Mouse (Mus musculus): Measurements from ENCODE around the gene Gm49368. TPM values are rescaled to one million over a fixed set of nuclear protein-coding genes. Genes with fewer than 3 reads are reported as not detected.

The Gm49368 gene
- total and polyA plus RNA-seq, 3 experiments, result not detected

DNA sequence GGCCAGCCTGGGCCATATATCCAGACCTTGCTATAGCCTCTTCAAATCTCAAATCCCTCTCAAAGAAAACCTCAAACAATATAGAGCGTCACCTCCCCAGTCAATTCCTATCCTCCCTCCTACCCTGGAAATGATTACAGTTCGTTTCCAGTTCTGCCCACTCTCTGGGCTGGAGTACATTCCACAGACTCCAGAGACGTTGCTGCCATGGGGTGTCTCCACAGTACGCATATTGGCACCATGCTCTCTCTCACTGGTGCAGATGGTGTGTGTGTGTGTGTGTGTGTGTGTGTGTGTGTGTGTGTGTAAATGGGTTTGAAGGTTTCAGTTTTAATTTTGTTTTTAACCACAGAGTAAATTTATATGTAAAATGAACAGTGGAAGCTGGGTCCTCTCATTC, 42.8 kb downstream of the Gm49368 start (continued):
- TF ChIP-seq SIN3A (IDR thresholded peaks at IDR 0.05; ENCODE audit: low read length), result no peak
- TF ChIP-seq USF2 (IDR thresholded peaks at IDR 0.05; ENCODE audit: borderline replicate concordance in 1 of 2, insufficient read depth in 1 of 2, low read depth in 1 of 2, low read length in 2 of 2), result no peak
- no peak for TF ChIP-seq RAD21 (IDR thresholded peaks at IDR 0.05; ENCODE audit: low read depth, low read length)
- no peak for TF ChIP-seq CHD1 (IDR thresholded peaks at IDR 0.05; ENCODE audit: low read depth, low read length)

DNA sequence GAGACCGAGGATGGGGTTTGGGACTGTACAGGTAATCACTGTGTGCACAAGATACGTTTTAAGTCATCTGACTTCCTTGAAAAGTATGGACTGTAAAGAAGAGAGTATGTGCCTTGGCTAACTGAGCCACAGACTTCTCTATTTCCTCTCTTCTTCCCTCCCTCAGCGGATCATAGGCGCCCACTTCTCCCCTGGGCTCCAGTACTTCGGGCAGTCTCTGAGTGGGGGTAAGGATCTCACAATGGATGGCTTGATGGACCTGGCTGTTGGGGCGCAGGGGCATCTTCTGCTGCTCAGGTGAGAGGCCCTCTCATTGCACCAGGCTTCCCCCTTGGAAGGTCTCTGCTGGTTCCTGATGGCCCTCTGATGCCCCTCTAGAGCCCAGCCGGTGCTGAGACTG, 45.0 kb downstream of the Gm49368 start:
- H3K9ac ChIP-seq (ENCODE audit: control insufficient read depth, low read depth, low read length, poor library complexity, severe bottlenecking), result no peak overlapping the region
- H3K4me1 ChIP-seq (ENCODE audit: control insufficient read depth in 1 of 2, insufficient read depth in 2 of 2, low read length in 2 of 2), result no peaks in the 10 kb centered on the region
- no peaks in the 10 kb centered on the region for H3K9me3 ChIP-seq (replicated peaks; ENCODE audit: insufficient read depth, low read length)
- no peak for DNase-seq (ENCODE audit: low read depth, low spot score)
- H3K27me3 ChIP-seq (ENCODE audit: control insufficient read depth in 1 of 2, insufficient read depth in 2 of 2, low read length in 2 of 2), result peaks cover 20 to 40% of the 10 kb centered on the region in 2 experiments
- TF ChIP-seq E2F4 (IDR thresholded peaks at IDR 0.05; ENCODE audit: borderline replicate concordance, low read depth, low read length) (no peak), ELF1 (IDR thresholded peaks at IDR 0.05; ENCODE audit: low read depth, low read length) (no peak), NRF1 (IDR thresholded peaks at IDR 0.05; ENCODE audit: insufficient read depth, low read depth, low read length, poor library complexity, severe bottlenecking) (no peak), SIN3A (IDR thresholded peaks at IDR 0.05; ENCODE audit: low read length) (no peak), ZMIZ1 (IDR thresholded peaks at IDR 0.05; ENCODE audit: low read depth, low read length) (no peak), MAFK (IDR thresholded peaks at IDR 0.05; ENCODE audit: borderline replicate concordance, low read depth, low read length) (no peak), MYC (IDR thresholded peaks at IDR 0.05; ENCODE audit: low read depth, low read length) (no peak), POLR2AphosphoS5 (IDR thresholded peaks at IDR 0.05; ENCODE audit: borderline replicate concordance, low read depth, low read length) (no peak), JUND (IDR thresholded peaks at IDR 0.05; ENCODE audit: low read depth, low read length) (no peak), EP300 (IDR thresholded peaks at IDR 0.05; ENCODE audit: low read depth in 1 of 2, low read length in 2 of 2) (no peak), MEF2A (IDR thresholded peaks at IDR 0.05; ENCODE audit: extremely low read depth, insufficient replicate concordance, low read depth, low read length, poor library complexity, severe bottlenecking) (no peak), RCOR1 (IDR thresholded peaks at IDR 0.05; ENCODE audit: low read depth, low read length) (no peak), UBTF (IDR thresholded peaks at IDR 0.05; ENCODE audit: borderline replicate concordance, insufficient read depth, low read depth, low read length) (no peak), KAT2A (conservative IDR thresholded peaks at IDR 0.05; ENCODE audit: low read depth, low read length) (no peak), POLR2AphosphoS2 (IDR thresholded peaks at IDR 0.05; ENCODE audit: low read length) (no peak), MYB (IDR thresholded peaks at IDR 0.05; ENCODE audit: low read depth, low read length) (no peak), TBP (IDR thresholded peaks at IDR 0.05; ENCODE audit: low read depth, low read length) (no peak)
- no peak overlapping the region for H3K27ac ChIP-seq (ENCODE audit: control insufficient read depth, low read depth, low read length)
- H3K4me3 ChIP-seq (ENCODE audit: control insufficient read depth in 1 of 2, insufficient read depth in 1 of 2, low read depth in 2 of 2, low read length in 2 of 2), result no peak overlapping the region
- no peaks in the 10 kb centered on the region for H3K79me2 ChIP-seq (ENCODE audit: control insufficient read depth, insufficient read depth, low read length, poor library complexity)
- no peaks in the 10 kb centered on the region for H3K36me3 ChIP-seq (ENCODE audit: control insufficient read depth in 1 of 2, insufficient read depth in 2 of 2, low read length in 2 of 2)
